Mouse (Mus musculus): ENCODE data around the gene Kcnh1.

The Kcnh1 gene

GRCm38 (mm10) chr1:192457526-192458206 lies 267.1 kb downstream of the Kcnh1 start:
- no peak for DNase-seq (ENCODE audit: low spot score in 2 of 2)

- DNase-seq (ENCODE audit: low spot score in 2 of 2) = no peak
Observed at GRCm38 (mm10) chr1:192463732-192464131, 273.2 kb downstream of the Kcnh1 start.

- no peak for DNase-seq (ENCODE audit: low spot score in 2 of 2)
Observed at GRCm38 (mm10) chr1:192472366-192472765, 281.8 kb downstream of the Kcnh1 start.

- DNase-seq (ENCODE audit: low spot score in 2 of 2) = no peak
Observed at GRCm38 (mm10) chr1:192473134-192473533, 282.6 kb downstream of the Kcnh1 start.

GRCm38 (mm10) chr1:192476704-192477103 lies 286.1 kb downstream of the Kcnh1 start:
- DNase-seq (ENCODE audit: low spot score in 2 of 2) = no peak

GRCm38 (mm10) chr1:192477556-192477955 lies 287.0 kb downstream of the Kcnh1 start:
- DNase-seq (ENCODE audit: low spot score in 2 of 2) = no peak

- DNase-seq (ENCODE audit: low spot score in 2 of 2) = no peak
Observed at GRCm38 (mm10) chr1:192478176-192478575, 287.6 kb downstream of the Kcnh1 start.

- DNase-seq (ENCODE audit: low spot score in 2 of 2) = no peak
Observed at GRCm38 (mm10) chr1:192480072-192480784, 289.7 kb downstream of the Kcnh1 start.

- DNase-seq (ENCODE audit: low spot score in 2 of 2) = no peak
Observed at GRCm38 (mm10) chr1:192481446-192481845, 290.9 kb downstream of the Kcnh1 start.

GRCm38 (mm10) chr1:192485030-192485429 lies 294.5 kb downstream of the Kcnh1 start:
- no peak for DNase-seq (ENCODE audit: low spot score in 2 of 2)

GRCm38 (mm10) chr1:192487571-192487970 lies 297.0 kb downstream of the Kcnh1 start:
- DNase-seq (ENCODE audit: low spot score in 2 of 2) = no peak

GRCm38 (mm10) chr1:192489908-192490825 lies 299.6 kb downstream of the Kcnh1 start:
- DNase-seq (ENCODE audit: low spot score in 2 of 2) = no peak

- DNase-seq (ENCODE audit: low spot score in 2 of 2) = no peak
Observed at GRCm38 (mm10) chr1:192497505-192497904, 306.9 kb downstream of the Kcnh1 start.

- DNase-seq (ENCODE audit: low spot score in 2 of 2) = no peak
Observed at GRCm38 (mm10) chr1:192502016-192502415, 311.4 kb downstream of the Kcnh1 start.

GRCm38 (mm10) chr1:192502835-192503234 lies 312.3 kb downstream of the Kcnh1 start:
- no peak for DNase-seq (ENCODE audit: low spot score in 2 of 2)

GRCm38 (mm10) chr1:192503651-192504050 lies 313.1 kb downstream of the Kcnh1 start:
- DNase-seq (ENCODE audit: low spot score in 2 of 2) = no peak

GRCm38 (mm10) chr1:192512821-192513220 lies 322.2 kb downstream of the Kcnh1 start:
- DNase-seq (ENCODE audit: low spot score in 2 of 2) = no peak

GRCm38 (mm10) chr1:192515373-192515772 lies 324.8 kb downstream of the Kcnh1 start:
- DNase-seq (ENCODE audit: low spot score in 2 of 2) = no peak

- no peak for DNase-seq (ENCODE audit: low spot score in 2 of 2)
Observed at GRCm38 (mm10) chr1:192519713-192520112, 329.1 kb downstream of the Kcnh1 start.

- no peak for DNase-seq (ENCODE audit: low spot score in 2 of 2)
Observed at GRCm38 (mm10) chr1:192520836-192521435, 330.4 kb downstream of the Kcnh1 start.

- no peak for DNase-seq (ENCODE audit: low spot score in 2 of 2)
Observed at GRCm38 (mm10) chr1:192522376-192523178, 332.0 kb downstream of the Kcnh1 start.
